Mouse (Mus musculus) T-helper 2 cell (primary cell): Measurements from ENCODE around the gene Phactr2.
"Not testable (repeated sequence)": the region's sequence is repeated elsewhere in the genome, so short reads cannot be mapped to it uniquely, and the experiment has no call there.

Experiments
- in situ Hi-C: fragments of 300-600 bp; cut with MboI, MseI; formaldehyde crosslinking; loops from one replicate; pipeline ENCODE4 v1.15.1; 2025; ENCODE audit warnings: high pct_unique_total_duplicates

The Phactr2 gene

GRCm38 (mm10) chr10:13473833-13474567, at the start of gene Phactr2:
TSS of gene Phactr2 (minus strand) at chr10:13474412.
- in situ Hi-C loops, result no loop called here

DNA sequence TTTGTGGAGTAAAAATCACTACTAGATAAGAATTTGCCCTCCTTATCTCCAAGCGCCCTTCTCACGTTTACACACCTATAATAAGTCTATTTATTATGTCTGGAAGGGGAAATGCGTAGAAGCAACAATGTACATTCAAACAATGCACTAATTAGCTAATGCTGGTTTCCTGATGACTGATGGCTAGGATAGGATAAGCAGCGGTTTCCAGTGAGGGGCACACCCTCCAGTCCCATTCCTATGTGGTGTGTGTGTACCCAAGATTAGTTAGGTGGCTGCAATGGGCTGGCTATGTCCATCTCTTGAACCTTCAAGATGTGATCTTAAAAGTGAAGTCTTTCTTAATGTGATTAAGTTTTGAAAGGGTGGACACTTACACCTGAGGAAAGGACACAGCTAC, 47.6 kb upstream of the Phactr2 start:
- in situ Hi-C loops, result no loop called here

DNA sequence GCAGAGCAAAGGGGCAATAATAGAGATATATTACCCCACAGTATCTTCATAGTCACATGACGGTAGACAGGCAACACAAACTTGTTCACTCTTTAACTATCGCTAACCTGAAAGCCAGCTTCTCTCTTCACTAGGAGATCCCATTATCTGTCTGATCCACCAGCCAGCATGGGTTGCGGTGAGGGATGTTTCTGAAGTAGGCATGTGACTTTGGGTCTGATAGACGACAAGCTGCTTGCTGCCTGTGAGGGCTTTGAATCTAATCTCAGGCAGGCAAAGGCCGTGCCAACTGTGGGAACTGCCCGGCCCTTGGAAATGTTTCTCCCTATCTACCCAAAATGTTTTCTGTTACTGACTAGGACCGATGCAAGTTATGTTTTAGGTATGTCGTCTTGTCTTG, 28.2 kb upstream of the Phactr2 start:
- in situ Hi-C loops, result no loop called here

- in situ Hi-C loops, result not testable (repeated sequence)
Measured at GRCm38 (mm10) chr10:13501533-13501932, 27.3 kb upstream of the Phactr2 start.

DNA sequence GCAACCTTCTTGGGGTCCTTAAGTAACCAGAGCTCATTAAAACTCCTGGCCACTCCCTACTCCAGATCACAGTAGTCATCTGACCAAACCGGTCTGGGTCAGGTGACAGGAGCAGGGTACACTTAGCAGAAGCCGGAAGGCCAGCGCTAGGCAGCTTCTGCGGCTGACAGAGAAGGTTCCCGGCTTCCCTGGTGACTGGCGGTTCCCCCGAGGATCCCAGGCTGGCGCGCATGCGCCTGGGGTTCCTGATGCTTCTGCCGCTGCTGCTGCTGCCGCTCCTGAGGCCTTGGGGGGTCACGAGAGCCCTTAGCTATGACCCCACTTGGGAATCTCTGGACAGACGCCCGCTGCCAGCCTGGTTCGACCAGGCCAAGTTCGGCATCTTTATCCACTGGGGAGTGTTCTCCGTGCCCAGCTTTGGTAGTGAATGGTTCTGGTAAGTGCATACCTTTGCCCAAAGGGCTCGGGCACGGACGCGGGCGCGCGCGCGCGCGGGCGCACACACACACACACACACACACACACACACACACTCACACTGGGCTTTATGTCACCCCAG, 26.8 kb upstream of the Phactr2 start:
- in situ Hi-C loops, result no loop called here

GRCm38 (mm10) chr10:13500473-13500872, 26.3 kb upstream of the Phactr2 start:
- in situ Hi-C loops, result no loop called here

GRCm38 (mm10) chr10:13499331-13499730, 25.1 kb upstream of the Phactr2 start, which contains the start of gene Fuca2:
TSS of gene Fuca2 (plus strand) at chr10:13499540.
- in situ Hi-C loops, result no loop called here

DNA sequence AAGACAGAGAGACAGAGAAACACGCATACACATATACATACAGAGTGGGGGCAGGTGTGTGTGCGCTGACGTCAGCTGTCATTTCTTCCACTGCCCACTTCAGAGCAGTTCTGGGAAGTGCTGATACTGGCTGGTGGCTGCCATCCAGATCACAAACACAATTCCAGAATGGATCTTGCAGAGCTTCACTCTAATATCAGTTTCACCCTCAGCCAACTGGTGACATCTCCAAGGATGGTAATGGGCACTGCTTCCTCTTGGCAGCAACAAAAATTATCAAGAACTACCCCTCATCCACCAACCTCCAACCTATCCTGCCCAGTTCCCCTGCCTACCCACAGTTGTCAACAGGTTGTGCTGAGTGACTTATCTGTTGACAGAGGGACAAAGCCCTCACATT, 22.1 kb upstream of the Phactr2 start:
- in situ Hi-C loops, result no loop called here

DNA sequence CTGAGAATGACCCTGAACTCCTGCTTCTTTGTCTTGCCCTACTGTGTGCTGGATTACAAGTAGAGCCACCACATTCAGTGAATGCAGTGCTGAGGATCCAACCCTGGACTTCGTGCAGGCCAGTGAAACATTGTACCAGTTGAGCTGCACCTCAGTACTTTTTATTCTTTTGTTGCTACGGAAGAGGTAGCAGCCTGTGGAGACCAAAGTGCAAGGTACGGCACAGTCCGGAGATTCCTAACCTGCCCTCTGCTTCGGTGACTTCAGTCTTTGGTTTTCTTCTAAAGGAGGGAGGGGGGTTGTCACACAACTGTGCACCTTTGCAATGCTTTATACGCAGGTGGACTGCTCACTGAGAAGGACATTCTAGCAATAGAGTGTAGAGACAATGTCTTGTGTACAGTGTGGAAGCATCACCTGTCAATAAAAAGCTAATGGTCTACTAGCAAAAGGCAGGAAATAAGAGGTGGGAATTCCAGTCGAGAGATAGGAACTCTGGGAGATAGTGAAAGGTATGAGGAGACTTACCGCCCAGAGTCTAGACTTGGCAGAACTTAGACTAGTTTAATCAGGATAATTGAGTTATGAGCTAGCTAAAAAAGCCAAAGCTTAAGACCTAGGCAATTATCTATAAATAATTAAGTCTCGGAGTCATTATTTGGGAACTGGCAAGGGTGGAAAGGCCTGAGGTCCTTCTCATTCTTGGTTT, 19.9 kb upstream of the Phactr2 start:
- in situ Hi-C loops, result no loop called here

DNA sequence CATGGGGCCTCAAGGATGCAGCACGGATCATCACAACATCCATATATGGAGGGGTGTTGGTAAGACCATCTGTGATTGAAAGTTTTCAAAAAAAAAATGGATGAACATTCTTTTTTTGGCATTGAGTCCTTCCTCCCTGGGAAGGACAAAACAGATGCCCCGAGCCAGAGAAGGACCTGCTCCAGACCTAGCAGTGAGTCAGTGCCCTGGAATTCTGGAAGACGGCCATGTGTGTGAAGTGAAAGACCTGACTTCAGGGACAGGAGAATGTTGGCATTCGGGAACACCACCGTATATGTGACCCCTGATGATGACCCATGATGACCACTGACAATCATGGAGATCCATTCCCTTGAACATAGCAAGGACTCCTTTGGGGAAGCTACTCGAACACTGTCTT, 15.5 kb upstream of the Phactr2 start:
- in situ Hi-C loops, result no loop called here

DNA sequence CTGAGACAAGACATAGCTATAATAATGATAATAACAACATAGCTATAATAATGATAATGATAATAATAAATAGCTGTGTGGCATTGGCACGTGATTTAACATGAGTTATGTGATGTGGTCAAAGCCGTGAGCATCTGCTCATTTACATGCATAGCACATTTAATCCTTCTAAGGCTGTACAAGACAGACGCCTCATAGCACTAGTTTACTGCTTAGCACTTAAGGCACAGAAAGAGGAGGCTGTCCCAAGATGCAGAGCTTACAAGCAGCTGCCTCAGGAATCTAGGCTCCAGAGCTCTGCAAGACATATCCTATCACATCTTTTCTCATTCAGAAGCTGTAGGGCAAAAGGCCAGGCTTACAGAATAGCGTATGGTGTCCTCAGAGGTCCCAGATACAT, 11.7 kb upstream of the Phactr2 start:
- in situ Hi-C loops, result no loop called here

DNA sequence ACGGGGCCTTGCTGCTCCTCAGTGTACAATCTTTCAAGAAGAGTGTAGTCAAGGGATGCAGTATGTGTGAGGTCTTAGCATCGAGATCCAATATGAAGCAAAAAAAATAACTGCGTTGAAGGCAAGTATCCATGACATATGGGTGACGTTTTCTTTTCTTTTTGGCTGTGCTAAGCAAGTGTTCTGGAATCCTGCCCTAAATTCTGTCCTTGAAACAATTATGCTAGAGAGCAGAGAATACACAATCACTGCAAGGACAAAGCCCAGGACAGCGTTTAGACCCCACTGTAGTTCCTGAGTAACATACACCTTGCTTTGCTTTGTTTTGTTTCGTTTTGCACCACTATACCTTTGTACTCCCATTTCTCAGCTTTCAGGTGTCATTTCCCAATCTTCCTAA, 5.1 kb upstream of the Phactr2 start:
- in situ Hi-C loops, result no loop called here

GRCm38 (mm10) chr10:13475121-13475520, 909 bp upstream of the Phactr2 start:
- in situ Hi-C loops, result no loop called here

DNA sequence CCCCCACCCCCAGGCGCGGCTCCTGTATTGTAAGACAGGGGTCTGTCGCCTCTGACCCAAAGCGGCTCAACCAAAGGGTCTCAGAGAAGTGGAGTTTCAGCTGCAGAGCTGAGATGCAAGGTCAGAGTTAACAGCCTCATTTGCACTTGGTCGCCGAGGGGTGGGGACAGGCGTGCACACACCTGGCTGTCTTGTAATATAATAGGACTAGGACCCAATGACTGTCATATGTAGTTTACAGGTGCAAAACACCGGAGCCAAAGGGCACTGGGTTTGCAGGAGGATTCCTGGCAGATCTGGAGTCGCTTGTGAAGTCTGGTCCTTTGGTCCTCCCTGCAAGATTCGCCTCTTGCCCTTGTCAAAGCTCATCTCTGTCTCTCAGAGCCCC, 350 bp upstream of the Phactr2 start:
- in situ Hi-C loops, result no loop called here

GRCm38 (mm10) chr10:13473287-13473832, 852 bp downstream of the Phactr2 start:
- in situ Hi-C loops, result no loop called here

DNA sequence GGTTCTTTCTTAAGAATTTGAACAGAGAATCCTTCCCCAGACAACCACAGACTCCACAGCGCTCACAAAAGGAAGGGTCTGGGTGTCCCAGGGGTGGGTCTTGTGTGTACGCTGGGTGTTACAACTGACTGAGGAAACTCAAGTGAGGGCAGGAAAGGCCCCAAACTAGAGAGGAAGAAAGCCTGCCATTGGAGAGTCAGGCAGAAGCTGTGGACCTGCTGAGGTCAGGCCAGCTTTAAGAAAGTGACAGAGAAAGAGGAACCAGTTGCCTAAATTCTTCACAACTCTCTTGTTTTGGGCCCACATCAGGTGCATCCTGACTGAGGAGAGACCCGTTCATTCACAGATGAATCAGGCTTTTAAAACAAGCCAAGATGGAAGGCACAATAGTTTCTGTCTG, 4.0 kb downstream of the Phactr2 start:
- in situ Hi-C loops, result no loop called here

- in situ Hi-C loops, result not testable (repeated sequence)
Measured at GRCm38 (mm10) chr10:13468025-13468529, 6.1 kb downstream of the Phactr2 start.

GRCm38 (mm10) chr10:13466925-13467324, 7.3 kb downstream of the Phactr2 start:
- in situ Hi-C loops, result no loop called here

GRCm38 (mm10) chr10:13464295-13464694, 9.9 kb downstream of the Phactr2 start:
- in situ Hi-C loops, result not testable (repeated sequence)

DNA sequence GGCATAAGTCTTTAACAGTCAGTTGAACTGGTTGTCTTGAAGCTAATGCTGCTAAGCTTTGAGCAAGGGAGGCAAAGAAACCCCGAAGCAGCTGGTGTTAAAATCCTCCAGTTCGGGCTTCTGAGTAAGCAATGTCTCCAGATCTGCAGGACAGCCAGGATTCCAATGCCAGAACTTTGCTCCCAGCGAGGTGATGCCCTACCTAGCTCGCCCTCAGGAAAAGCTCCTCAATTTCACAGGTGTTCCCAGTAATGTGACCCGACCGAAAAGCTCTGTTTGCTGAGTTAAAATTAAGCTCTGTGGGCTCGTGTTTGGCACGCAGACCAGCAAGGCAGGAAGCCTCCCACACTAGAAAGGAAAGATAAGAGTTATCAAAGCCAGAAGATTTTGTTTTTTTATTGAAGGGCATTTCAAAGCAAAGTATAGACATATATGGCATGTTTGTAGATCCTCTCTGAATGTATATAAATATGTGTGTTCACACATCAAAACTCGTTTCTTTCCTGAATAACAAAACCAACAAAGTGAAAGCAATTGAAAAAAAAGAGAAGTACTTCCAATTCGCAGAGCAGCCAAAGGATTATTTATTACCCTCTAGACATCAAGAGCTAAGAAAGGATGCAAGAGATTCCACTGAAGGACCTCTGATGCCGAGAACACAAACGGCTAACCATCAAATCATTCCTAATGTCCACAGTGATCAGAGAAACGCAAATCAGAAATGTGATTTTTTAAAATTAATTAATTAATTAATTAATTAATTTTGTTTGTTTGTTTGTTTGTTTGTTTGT, 20.8 kb downstream of the Phactr2 start:
- in situ Hi-C loops, result no loop called here

DNA sequence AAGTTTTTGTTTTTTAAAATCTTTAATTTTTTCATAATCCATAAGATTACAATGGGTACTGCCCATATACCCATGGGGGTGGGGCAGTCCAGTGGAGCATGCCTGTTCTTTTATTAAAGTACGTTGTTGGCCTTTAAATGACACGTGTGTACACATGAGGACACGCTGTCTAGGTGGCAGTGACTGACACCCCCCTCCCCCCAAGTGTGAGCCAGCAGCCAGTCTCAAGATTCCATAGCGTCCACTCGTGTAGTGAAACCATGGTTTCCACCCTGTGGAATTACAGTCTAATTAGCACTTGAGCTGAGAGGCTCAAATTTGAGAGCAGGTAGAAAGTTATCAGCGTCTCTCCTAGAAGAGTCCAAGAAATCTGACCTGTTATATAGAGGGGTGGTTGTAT, 22.6 kb downstream of the Phactr2 start:
- in situ Hi-C loops, result no loop called here
